Mouse (Mus musculus) stomach, postnatal 0 days (tissue): ENCODE measurements at regions not wholly inside any gene's neighbourhood (a gene's known extent, or its start where the extent isn't known, plus 50 kb on each side); places are given as distances from the start of the nearest gene placed in this dataset.

ENCODE experiments used
- CTCF ChIP-seq: IDR thresholded peaks from 2 replicates; pipeline ENCODE4 v1.5.1; 2016; ENCODE audit warnings: antibody characterized with exemption, low read depth, mild to moderate bottlenecking, moderate library complexity
- EP300 ChIP-seq: optimal IDR thresholded peaks from 2 replicates; pipeline ENCODE3; 2016; ENCODE audit warnings: antibody characterized with exemption

- TF ChIP-seq CTCF = no peak
- no peak for TF ChIP-seq EP300
These were observed 51.4 kb upstream of the Rtl6 start for GRCm38 (mm10) chr15:84609063-84609462.
